Mouse (Mus musculus) MEL (cell line): ENCODE results near the gene Haao.

Experiments
- CTCF ChIP-seq, 3 experiments: IDR thresholded peaks in 2 of 3; conservative IDR thresholded peaks in 1 of 3; 2 replicates each; pipeline ENCODE4 v1.5.1; 2011 to 2012; ENCODE audit warnings: low read length in 3 of 3, low read depth in 2 of 3, mild to moderate bottlenecking in 2 of 3, improper control_type of control experiment in 1 of 3, inconsistent platforms in 1 of 3, mixed read lengths in 1 of 3, moderate library complexity in 1 of 3; ENCODE audit not compliant: control insufficient read depth in 1 of 3, insufficient read depth in 1 of 3, poor library complexity in 1 of 3, severe bottlenecking in 1 of 3
- ELF1 ChIP-seq: IDR thresholded peaks from 2 replicates; pipeline ENCODE4 v1.6.1; 2014; ENCODE audit warnings: low read depth, mild to moderate bottlenecking, inconsistent platforms, low read length, improper control_type of control experiment, moderate library complexity
- MAFK ChIP-seq: IDR thresholded peaks from 2 replicates; pipeline ENCODE4 v1.6.1; 2011; ENCODE audit warnings: low read depth, mild to moderate bottlenecking, low read length, improper control_type of control experiment, borderline replicate concordance
- POLR2AphosphoS2 ChIP-seq: IDR thresholded peaks from 2 replicates; pipeline ENCODE4 v1.6.1; 2011; ENCODE audit warnings: low read length, improper control_type of control experiment

DNA sequence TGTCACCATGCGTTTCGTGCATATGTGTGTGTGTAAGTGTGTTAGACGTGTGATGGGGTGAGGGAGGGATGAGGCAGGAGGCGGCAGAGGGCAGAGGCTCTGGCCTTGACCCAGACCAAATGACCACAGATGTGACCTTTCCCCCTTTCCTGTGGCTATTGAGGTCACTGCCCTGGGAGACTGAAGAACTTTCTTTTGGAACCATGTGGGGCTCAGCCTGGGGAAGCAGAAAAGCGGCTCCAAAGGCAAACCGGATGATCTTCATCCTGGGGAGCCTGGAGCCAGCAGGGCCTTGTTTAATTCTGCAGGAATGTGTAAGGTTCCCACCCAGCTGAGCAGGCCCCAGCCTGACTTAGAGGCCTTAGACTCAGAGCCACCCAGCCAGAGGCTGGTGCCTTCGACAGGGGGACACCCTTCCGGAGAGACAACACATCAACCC lies 49.6 kb upstream of the Haao start:
- no peak for TF ChIP-seq ELF1
- no peak for TF ChIP-seq CTCF (IDR thresholded peaks at IDR 0.05 in 2 of 3, conservative IDR thresholded peaks at IDR 0.05 in 1 of 3; ENCODE audit: control insufficient read depth in 1 of 3, insufficient read depth in 1 of 3, low read depth in 2 of 3, low read length in 3 of 3, poor library complexity in 1 of 3, severe bottlenecking in 1 of 3)
- no peak for TF ChIP-seq MAFK
- no peak for TF ChIP-seq POLR2AphosphoS2
